Mouse (Mus musculus) neural tube, embryonic 13.5 days (tissue): ENCODE measurements around the gene Rxrb. TPM values are rescaled to one million over a fixed set of nuclear protein-coding genes. Genes with fewer than 3 reads are reported as not detected.

Source experiments
- ATAC-seq: fragments of 200-750 bp; cut with Nextera tagmentation; 2 replicates; pipeline ENCODE4 v1.8.0; 2017; ENCODE audit warnings: low read depth, mild to moderate bottlenecking, moderate TSS enrichment, moderate library complexity
- H3K27ac ChIP-seq: fragments of 300-500 bp; sonication (generic); replicated peaks from 2 replicates; pipeline ENCODE4 v1.5.1; 2015; ENCODE audit warnings: moderate library complexity, mild to moderate bottlenecking, inconsistent platforms
- H3K27me3 ChIP-seq: fragments of 300-500 bp; sonication (generic); 2 replicates; pipeline ENCODE4 v1.6.1; 2015; ENCODE audit warnings: mild to moderate bottlenecking, inconsistent platforms
- H3K36me3 ChIP-seq: fragments of 300-500 bp; sonication (generic); 2 replicates; pipeline ENCODE4 v1.6.1; 2015; ENCODE audit warnings: mild to moderate bottlenecking, inconsistent platforms
- H3K4me1 ChIP-seq: fragments of 300-500 bp; sonication (generic); replicated peaks from 2 replicates; pipeline ENCODE4 v1.6.1; 2015; ENCODE audit warnings: inconsistent platforms
- H3K4me2 ChIP-seq: fragments of 300-500 bp; sonication (generic); 2 replicates; pipeline ENCODE4 v1.6.1; 2015; ENCODE audit warnings: inconsistent platforms, mild to moderate bottlenecking, moderate library complexity
- H3K4me3 ChIP-seq: fragments of 300-500 bp; sonication (generic); 2 replicates; pipeline ENCODE4 v1.5.1; 2015; ENCODE audit warnings: mild to moderate bottlenecking, inconsistent platforms
- H3K9ac ChIP-seq: fragments of 300-500 bp; sonication (generic); 2 replicates; pipeline ENCODE4 v1.6.1; 2015; ENCODE audit warnings: moderate library complexity, mild to moderate bottlenecking, inconsistent platforms
- H3K9me3 ChIP-seq: fragments of 300-500 bp; sonication (generic); 2 replicates; pipeline ENCODE4 v1.6.1; 2016; ENCODE audit warnings: inconsistent platforms
- WGBS: fragments of 180-500 bp; shearing (Covaris S2); methylation state at CpG from one replicate; pipeline ENCODE4 v1.1.7; 2015; 5-methylcytosine and 5-hydroxymethylcytosine counted together
- polyA plus RNA-seq: library from polyadenylated mRNA; unstranded; fragments of >200 nt; fragmentation: Nextera tagmentation; extraction: Ambion mirVana; gene quantifications from 2 replicates; pipeline ENCODE4 v1.2.1, GENCODE M21; 2015

Gene Rxrb
- polyA plus RNA-seq, 1 experiment from 2014 or later = 57.5 TPM

GRCm38 (mm10) chr17:34026917-34027655, 4.5 kb upstream of the Rxrb start:
- 4% methylated on average over 36 of the region's 36 CpGs for WGBS
- peak overlapping the region; percentile 100 for H3K4me2 ChIP-seq
- H3K4me3 ChIP-seq = peak overlapping the region; percentile 87
- H3K27me3 ChIP-seq = no peaks in the 10 kb centered on the region
- H3K9ac ChIP-seq = peak overlapping the region; percentile 96
- peak overlapping the region; percentile 99 for H3K27ac ChIP-seq
- H3K9me3 ChIP-seq = no peaks in the 10 kb centered on the region
- peaks cover 33% of the 10 kb centered on the region for H3K36me3 ChIP-seq
- no peak for ATAC-seq
- peaks cover 73% of the 10 kb centered on the region for H3K4me1 ChIP-seq

GRCm38 (mm10) chr17:34027656-34028223, 3.9 kb upstream of the Rxrb start, which contains the start of gene H2-Ke6:
H2-Ke6 (minus strand) TSS chr17:34028060.
- Histone ChIP-seq H3K27me3 (no peaks in the 10 kb centered on the region), H3K4me3 (peak within 1 kb of the TSS; percentile 87), H3K9me3 (no peaks in the 10 kb centered on the region), H3K36me3 (peaks cover 26% of the 10 kb centered on the region), H3K27ac (peak within 1 kb of the TSS; percentile 99), H3K4me1 (peaks cover 78% of the 10 kb centered on the region), H3K9ac (peak within 1 kb of the TSS; percentile 96), H3K4me2 (peak within 1 kb of the TSS; percentile 100)
- peak; percentile 69 for ATAC-seq
- WGBS = under 1% methylated on average over 49 of the region's 49 CpGs

GRCm38 (mm10) chr17:34028501-34029149, 3.0 kb upstream of the Rxrb start:
- Histone ChIP-seq H3K4me1 (peaks cover 78% of the 10 kb centered on the region), H3K9ac (peak overlapping the region; percentile 96), H3K4me2 (peak overlapping the region; percentile 100), H3K27me3 (no peaks in the 10 kb centered on the region), H3K9me3 (no peaks in the 10 kb centered on the region), H3K4me3 (peak overlapping the region; percentile 87), H3K36me3 (peaks cover 22% of the 10 kb centered on the region), H3K27ac (peak overlapping the region; percentile 99)
- 49% methylated on average over 17 of the region's 17 CpGs for WGBS
- no peak for ATAC-seq

GRCm38 (mm10) chr17:34029150-34029889, 2.3 kb upstream of the Rxrb start:
- Histone ChIP-seq H3K4me1 (peaks cover 80% of the 10 kb centered on the region), H3K27ac (peak overlapping the region; percentile 99; the same call in 1 of the 2 replicates), H3K36me3 (peaks cover 29% of the 10 kb centered on the region), H3K27me3 (no peaks in the 10 kb centered on the region), H3K9ac (peak overlapping the region; percentile 96), H3K4me3 (peak overlapping the region; percentile 87), H3K4me2 (peak overlapping the region; percentile 100), H3K9me3 (no peaks in the 10 kb centered on the region)
- WGBS = 90% methylated on average over 18 of the region's 18 CpGs
- no peak for ATAC-seq

- peak overlapping the region; percentile 100 for H3K4me2 ChIP-seq
- H3K36me3 ChIP-seq = peaks cover 36% of the 10 kb centered on the region
- 0 out of 2 replicates have a peak overlapping the region, but pooled peaks have one; percentile 98 for H3K27ac ChIP-seq
- no peaks in the 10 kb centered on the region for H3K9me3 ChIP-seq
- no peaks in the 10 kb centered on the region for H3K27me3 ChIP-seq
- 68% methylated on average over 21 of the region's 21 CpGs for WGBS
- peaks cover 80% of the 10 kb centered on the region for H3K4me1 ChIP-seq
- ATAC-seq = no peak
- peak overlapping the region; percentile 96 for H3K9ac ChIP-seq
- H3K4me3 ChIP-seq = peak overlapping the region; percentile 87
Observed at GRCm38 (mm10) chr17:34029890-34030595, 1.6 kb upstream of the Rxrb start.

- peak overlapping the region; percentile 87 for H3K4me3 ChIP-seq
- H3K27ac ChIP-seq = peak overlapping the region; percentile 98
- H3K4me1 ChIP-seq = peaks cover 72% of the 10 kb centered on the region
- H3K4me2 ChIP-seq = peak overlapping the region; percentile 100
- no peaks in the 10 kb centered on the region for H3K9me3 ChIP-seq
- H3K36me3 ChIP-seq = peaks cover 45% of the 10 kb centered on the region
- ATAC-seq = no peak; the same call in 1 of the 2 replicates
- WGBS = 5% methylated on average over 20 of the region's 20 CpGs
- no peaks in the 10 kb centered on the region for H3K27me3 ChIP-seq
- peak overlapping the region; percentile 96 for H3K9ac ChIP-seq
Observed at GRCm38 (mm10) chr17:34030861-34031326, 718 bp upstream of the Rxrb start.

GRCm38 (mm10) chr17:34032174-34032632, 591 bp downstream of the Rxrb start:
- Histone ChIP-seq H3K36me3 (peaks cover 58% of the 10 kb centered on the region), H3K4me3 (peak overlapping the region; percentile 87), H3K9ac (peak overlapping the region; percentile 96), H3K9me3 (no peaks in the 10 kb centered on the region), H3K4me2 (peak overlapping the region; percentile 100), H3K4me1 (peaks cover 58% of the 10 kb centered on the region), H3K27me3 (no peaks in the 10 kb centered on the region), H3K27ac (peak overlapping the region; percentile 98)
- under 1% methylated on average over 23 of the region's 48 CpGs for WGBS
- peak; percentile 2; the same call in 1 of the 2 replicates for ATAC-seq

GRCm38 (mm10) chr17:34032806-34033205, 1.2 kb downstream of the Rxrb start:
- Histone ChIP-seq H3K4me1 (peaks cover 56% of the 10 kb centered on the region), H3K27me3 (no peaks in the 10 kb centered on the region), H3K27ac (peak overlapping the region; percentile 98; the same call in 1 of the 2 replicates), H3K36me3 (peaks cover 64% of the 10 kb centered on the region), H3K4me3 (peak overlapping the region; percentile 87), H3K9me3 (no peaks in the 10 kb centered on the region), H3K9ac (peak overlapping the region; percentile 96), H3K4me2 (peak overlapping the region; percentile 100)
- no peak for ATAC-seq
- WGBS = 55% methylated on average over 9 of the region's 9 CpGs

GRCm38 (mm10) chr17:34033441-34033840, 1.8 kb downstream of the Rxrb start:
- H3K9ac ChIP-seq = peak overlapping the region; percentile 96
- ATAC-seq = no peak
- H3K27ac ChIP-seq = 0 out of 2 replicates have a peak overlapping the region, but pooled peaks have one; percentile 9
- H3K4me1 ChIP-seq = peaks cover 57% of the 10 kb centered on the region
- H3K27me3 ChIP-seq = no peaks in the 10 kb centered on the region
- WGBS = 95% methylated on average over 9 of the region's 9 CpGs
- no peaks in the 10 kb centered on the region for H3K9me3 ChIP-seq
- peaks cover 65% of the 10 kb centered on the region for H3K36me3 ChIP-seq
- H3K4me2 ChIP-seq = peak overlapping the region; percentile 100
- H3K4me3 ChIP-seq = no peak overlapping the region

- WGBS = 73% methylated on average over 10 of the region's 10 CpGs
- H3K4me3 ChIP-seq = no peak overlapping the region
- H3K4me2 ChIP-seq = no peak overlapping the region
- H3K4me1 ChIP-seq = peaks cover 57% of the 10 kb centered on the region
- H3K27ac ChIP-seq = no peak overlapping the region
- no peaks in the 10 kb centered on the region for H3K27me3 ChIP-seq
- H3K9me3 ChIP-seq = no peaks in the 10 kb centered on the region
- H3K36me3 ChIP-seq = peaks cover 59% of the 10 kb centered on the region
- no peak overlapping the region for H3K9ac ChIP-seq
- no peak for ATAC-seq
Observed at GRCm38 (mm10) chr17:34034064-34034463, 2.5 kb downstream of the Rxrb start.

GRCm38 (mm10) chr17:34035517-34035916, 3.9 kb downstream of the Rxrb start:
- H3K4me1 ChIP-seq = peaks cover 56% of the 10 kb centered on the region

More at GRCm38 (mm10) chr17:34035517-34035916, 3.9 kb downstream of the Rxrb start:
- H3K4me2 ChIP-seq = no peak overlapping the region
- ATAC-seq = no peak
- H3K4me3 ChIP-seq = no peak overlapping the region
- peaks cover 47% of the 10 kb centered on the region for H3K36me3 ChIP-seq
- 93% methylated on average over 8 of the region's 9 CpGs for WGBS
- H3K27ac ChIP-seq = no peak overlapping the region
- no peaks in the 10 kb centered on the region for H3K27me3 ChIP-seq
- no peak overlapping the region for H3K9ac ChIP-seq
- no peaks in the 10 kb centered on the region for H3K9me3 ChIP-seq
